Mouse (Mus musculus) liver, embryonic 15.5 days (tissue): ENCODE measurements around the gene Stt3a. TPM values are rescaled to one million over a fixed set of nuclear protein-coding genes. Genes with fewer than 3 reads are reported as not detected.

Source experiments
- ATAC-seq: fragments of 200-750 bp; cut with Nextera tagmentation; 2 replicates; pipeline ENCODE4 v1.8.0; 2017; ENCODE audit warnings: moderate number of reproducible peaks, mild to moderate bottlenecking, moderate library complexity; ENCODE audit not compliant: insufficient read depth
- H3K27ac ChIP-seq: fragments of 300-500 bp; sonication (generic); replicated peaks from 2 replicates; pipeline ENCODE4 v1.5.1; 2015; ENCODE audit warnings: mild to moderate bottlenecking, inconsistent platforms
- H3K27me3 ChIP-seq: fragments of 300-500 bp; sonication (generic); 2 replicates; pipeline ENCODE4 v1.6.1; 2015; ENCODE audit warnings: mild to moderate bottlenecking, inconsistent platforms
- H3K36me3 ChIP-seq: fragments of 300-500 bp; sonication (generic); replicated peaks from 2 replicates; pipeline ENCODE4 v1.6.1; 2015; ENCODE audit warnings: moderate library complexity, mild to moderate bottlenecking, inconsistent platforms
- H3K4me1 ChIP-seq: fragments of 300-500 bp; sonication (generic); replicated peaks from 2 replicates; pipeline ENCODE4 v1.6.1; 2015; ENCODE audit warnings: inconsistent platforms
- H3K4me2 ChIP-seq: fragments of 300-500 bp; sonication (generic); 2 replicates; pipeline ENCODE4 v1.6.1; 2015; ENCODE audit warnings: moderate library complexity, mild to moderate bottlenecking, inconsistent platforms
- H3K4me3 ChIP-seq: fragments of 300-500 bp; sonication (generic); replicated peaks from 2 replicates; pipeline ENCODE4 v1.5.1; 2015; ENCODE audit warnings: mild to moderate bottlenecking, inconsistent platforms
- H3K9ac ChIP-seq: fragments of 300-500 bp; sonication (generic); 2 replicates; pipeline ENCODE4 v1.6.1; 2015; ENCODE audit warnings: moderate library complexity, mild to moderate bottlenecking, inconsistent platforms
- H3K9me3 ChIP-seq: fragments of 300-500 bp; sonication (generic); replicated peaks from 2 replicates; pipeline ENCODE4 v1.6.1; 2016; ENCODE audit warnings: inconsistent platforms
- WGBS: fragments of 180-500 bp; shearing (Covaris S2); methylation state at CpG from one replicate; pipeline ENCODE4 v1.1.7; 2015; ENCODE audit warnings: mixed read lengths; ENCODE audit not compliant: insufficient replicate concordance; 5-methylcytosine and 5-hydroxymethylcytosine counted together
- polyA plus RNA-seq: library from polyadenylated mRNA; unstranded; fragments of >200 nt; fragmentation: Nextera tagmentation; extraction: Ambion mirVana; gene quantifications from 2 replicates; pipeline ENCODE4 v1.2.1, GENCODE M21; 2015

Gene Stt3a
- polyA plus RNA-seq, 1 experiment from 2014 or later, result 182 TPM

GRCm38 (mm10) chr9:36707304-36707703 lies 60.2 kb downstream of the Stt3a start:
- no peak overlapping the region for H3K27ac ChIP-seq
- H3K9me3 ChIP-seq, result no peaks in the 10 kb centered on the region
- no peak overlapping the region for H3K4me3 ChIP-seq
- no peaks in the 10 kb centered on the region for H3K27me3 ChIP-seq
- no peak overlapping the region for H3K9ac ChIP-seq
- peaks cover 16% of the 10 kb centered on the region for H3K36me3 ChIP-seq
- no peaks in the 10 kb centered on the region for H3K4me1 ChIP-seq
- no peak for ATAC-seq
- H3K4me2 ChIP-seq, result no peak overlapping the region
- WGBS, result 41% methylated on average over 6 of the region's 6 CpGs

GRCm38 (mm10) chr9:36705923-36706322 lies 61.6 kb downstream of the Stt3a start:
- Histone ChIP-seq H3K4me1 (no peaks in the 10 kb centered on the region), H3K36me3 (peaks cover 11% of the 10 kb centered on the region), H3K27ac (no peak overlapping the region), H3K4me2 (no peak overlapping the region), H3K27me3 (no peaks in the 10 kb centered on the region), H3K9ac (no peak overlapping the region), H3K4me3 (no peak overlapping the region), H3K9me3 (no peaks in the 10 kb centered on the region)
- ATAC-seq, result no peak
- 73% methylated on average over 3 of the region's 3 CpGs for WGBS

GRCm38 (mm10) chr9:36694276-36694675 lies 73.2 kb downstream of the Stt3a start:
- H3K27ac ChIP-seq, result no peak overlapping the region
- H3K9ac ChIP-seq, result no peak overlapping the region
- no peak for ATAC-seq
- no peak overlapping the region for H3K4me3 ChIP-seq
- no peaks in the 10 kb centered on the region for H3K9me3 ChIP-seq
- H3K4me1 ChIP-seq, result no peaks in the 10 kb centered on the region
- no peak overlapping the region for H3K4me2 ChIP-seq
- WGBS, result 83% methylated on average over 10 of the region's 10 CpGs
- no peaks in the 10 kb centered on the region for H3K36me3 ChIP-seq
- H3K27me3 ChIP-seq, result no peaks in the 10 kb centered on the region

- Histone ChIP-seq H3K27me3 (no peaks in the 10 kb centered on the region), H3K27ac (no peak within 1 kb of the TSS), H3K4me2 (no peak within 1 kb of the TSS), H3K9me3 (no peaks in the 10 kb centered on the region), H3K4me1 (no peaks in the 10 kb centered on the region), H3K36me3 (no peaks in the 10 kb centered on the region), H3K9ac (no peak within 1 kb of the TSS), H3K4me3 (no peak within 1 kb of the TSS)
- ATAC-seq, result no peak
- 23% methylated on average over 1 of the region's 1 CpGs for WGBS
Observed at GRCm38 (mm10) chr9:36692920-36693319, 74.6 kb downstream of the Stt3a start, which contains the start of gene Acrv1. TSS of gene Acrv1 (plus strand) at chr9:36693220.

- H3K36me3 ChIP-seq, result no peaks in the 10 kb centered on the region
- no peak overlapping the region for H3K9ac ChIP-seq
- no peaks in the 10 kb centered on the region for H3K9me3 ChIP-seq
- H3K4me1 ChIP-seq, result no peaks in the 10 kb centered on the region
- H3K27ac ChIP-seq, result no peak overlapping the region
- no peaks in the 10 kb centered on the region for H3K27me3 ChIP-seq
- H3K4me3 ChIP-seq, result no peak overlapping the region
- no peak overlapping the region for H3K4me2 ChIP-seq
- no peak for ATAC-seq
Observed at GRCm38 (mm10) chr9:36687329-36687728, 80.2 kb downstream of the Stt3a start.

- Histone ChIP-seq H3K9me3 (no peaks in the 10 kb centered on the region), H3K36me3 (no peaks in the 10 kb centered on the region), H3K27me3 (no peaks in the 10 kb centered on the region), H3K4me3 (no peak overlapping the region), H3K27ac (no peak overlapping the region), H3K9ac (no peak overlapping the region), H3K4me2 (no peak overlapping the region), H3K4me1 (no peaks in the 10 kb centered on the region)
- WGBS, result 51% methylated on average over 2 of the region's 2 CpGs
- no peak for ATAC-seq
Observed at GRCm38 (mm10) chr9:36681424-36681823, 86.1 kb downstream of the Stt3a start.

Other genes with a start within 250 kb of the Stt3a start
- not detected in 2 replicates for gene Gm5615, start 225.7 kb downstream of the Stt3a start, polyA plus RNA-seq
- not detected in 2 replicates for gene Gm17689, start 185.0 kb downstream of the Stt3a start, polyA plus RNA-seq
- gene A630095E13Rik, start 124.3 kb downstream of the Stt3a start, polyA plus RNA-seq, result not detected in 2 replicates
- gene Acrv1, start 74.5 kb downstream of the Stt3a start, polyA plus RNA-seq, result not detected in 2 replicates
- gene Chek1, start 40.6 kb downstream of the Stt3a start, polyA plus RNA-seq, result 13.2 and 16.9 TPM in 2 replicates
- 25.2 and 27.1 TPM in 2 replicates for gene Ei24, start 29.7 kb upstream of the Stt3a start, polyA plus RNA-seq
- gene Fez1, start 54.2 kb upstream of the Stt3a start, polyA plus RNA-seq, result 0.55 and 0.92 TPM in 2 replicates